Mouse (Mus musculus): Measurements from ENCODE around the gene Zfp101. TPM values are rescaled to one million over a fixed set of nuclear protein-coding genes. Genes with fewer than 3 reads are reported as not detected.

The Zfp101 gene
- total RNA-seq (2021), result 10 to 100 TPM; 10.3 to 17.7 TPM
- long read RNA-seq, experiment 1, partial matches to known transcripts, result 0 of 5 reads
- long read RNA-seq, experiment 1, other reads (novel, unspliced or antisense), result 2 of 5 reads
- long read RNA-seq, experiment 2, partial matches to known transcripts, result 0 of 4 reads
- long read RNA-seq, experiment 2, other reads (novel, unspliced or antisense), result 1 of 4 reads

- TF ChIP-seq CTCF (conservative IDR thresholded peaks at IDR 0.05), result no peak
- Histone ChIP-seq H3K27ac (peak within 1 kb of the TSS; percentile 78), H3K4me3 (peak within 1 kb of the TSS; percentile 82)
- DNase-seq (ENCODE audit: low spot score in 2 of 2), result peak; percentile 89 to 94
These were observed at the start of gene Zfp101 for GRCm38 (mm10) chr17:33394182-33395034. Zfp101 (minus strand) TSS chr17:33394641.

DNA sequence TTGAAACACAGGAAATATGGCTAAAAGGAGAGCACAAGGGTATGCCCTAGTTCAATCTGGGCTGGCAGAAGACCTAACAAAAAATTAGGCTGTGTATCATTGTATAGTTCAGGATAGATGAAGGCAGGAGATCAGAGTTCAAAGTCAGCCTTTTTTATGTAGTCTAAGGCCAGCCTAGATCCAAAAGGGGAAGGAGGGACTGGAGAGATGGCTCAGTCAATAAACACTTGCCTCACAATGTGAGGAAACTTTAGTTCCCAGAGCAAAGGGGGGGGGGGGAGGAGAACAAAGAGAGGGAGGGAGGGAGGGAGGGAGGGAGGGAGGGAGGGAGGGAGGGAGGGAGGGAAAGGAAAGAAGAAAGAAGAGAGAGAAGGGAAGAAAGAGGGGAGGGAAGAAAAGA is 46.7 kb upstream of the Zfp101 start:
- H3K27ac ChIP-seq, result no peak overlapping the region
- TF ChIP-seq CTCF (conservative IDR thresholded peaks at IDR 0.05), result no peak
- no peak overlapping the region for H3K4me3 ChIP-seq
- no peak for DNase-seq (ENCODE audit: low spot score in 2 of 2)

- H3K27ac ChIP-seq, result no peak overlapping the region
- no peak for TF ChIP-seq CTCF (conservative IDR thresholded peaks at IDR 0.05)
- no peak for DNase-seq (ENCODE audit: low spot score in 2 of 2)
- no peak overlapping the region for H3K4me3 ChIP-seq
These were observed 45.5 kb upstream of the Zfp101 start for GRCm38 (mm10) chr17:33439922-33440321.

GRCm38 (mm10) chr17:33439148-33439547 is 44.7 kb upstream of the Zfp101 start:
- peak; percentile 49 to 85 for DNase-seq (ENCODE audit: low spot score in 2 of 2)
- no peak overlapping the region for H3K27ac ChIP-seq
- peak; percentile 91 for TF ChIP-seq CTCF (conservative IDR thresholded peaks at IDR 0.05)

DNA sequence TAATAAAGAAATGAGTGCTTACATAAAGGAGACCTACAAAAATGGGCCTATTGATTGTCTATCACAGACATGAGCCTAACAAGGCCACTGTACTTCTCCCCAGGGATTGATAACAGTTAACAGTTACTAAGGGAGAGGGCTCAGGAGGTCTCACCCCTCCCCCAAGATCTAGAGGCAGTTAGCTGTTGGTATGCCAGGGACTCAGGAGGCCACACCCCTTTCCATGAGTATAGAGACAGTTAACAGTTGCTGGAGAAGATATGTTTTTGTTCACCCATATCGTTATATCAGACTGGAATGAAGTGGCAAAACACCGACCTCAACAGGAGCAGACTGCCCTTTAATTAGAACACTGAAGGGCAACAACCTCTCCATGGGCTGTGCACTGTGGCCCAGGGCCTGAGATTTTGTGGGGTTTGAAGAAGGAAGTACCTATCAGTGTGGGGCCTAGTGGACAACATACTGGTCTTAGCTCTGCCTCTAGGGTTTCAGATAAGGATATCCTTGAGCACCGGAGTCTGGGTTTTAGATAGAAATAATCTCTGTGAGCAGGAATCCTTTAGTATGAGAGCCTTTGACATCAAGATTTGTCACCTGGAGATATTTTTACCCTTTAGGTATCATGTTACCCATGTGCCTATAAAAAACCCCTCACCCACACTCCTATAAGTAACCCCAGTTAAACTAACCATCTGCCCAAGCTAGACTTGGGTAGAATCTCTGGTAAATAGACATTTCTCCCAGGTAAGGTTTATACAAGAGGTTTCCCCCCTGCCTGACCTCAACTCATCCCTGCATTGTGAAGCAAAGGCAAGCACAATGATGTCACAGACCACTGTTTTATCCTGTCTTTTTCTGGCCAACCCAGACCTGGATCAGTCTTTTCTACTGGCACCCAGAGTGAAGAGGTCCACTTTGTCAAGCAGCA is 37.8 kb upstream of the Zfp101 start, which contains the start of gene Actl9:
Gene Actl9, plus strand, starts transcription at position 878 of the 928 bp plus-strand sequence.
- Histone ChIP-seq H3K27ac (no peak within 1 kb of the TSS), H3K4me3 (no peak within 1 kb of the TSS)
- no peak for TF ChIP-seq CTCF (conservative IDR thresholded peaks at IDR 0.05)
- no peak for DNase-seq (ENCODE audit: low spot score in 2 of 2)

More at GRCm38 (mm10) chr17:33439148-33439547, 44.7 kb upstream of the Zfp101 start:
- no peak overlapping the region for H3K4me3 ChIP-seq

DNA sequence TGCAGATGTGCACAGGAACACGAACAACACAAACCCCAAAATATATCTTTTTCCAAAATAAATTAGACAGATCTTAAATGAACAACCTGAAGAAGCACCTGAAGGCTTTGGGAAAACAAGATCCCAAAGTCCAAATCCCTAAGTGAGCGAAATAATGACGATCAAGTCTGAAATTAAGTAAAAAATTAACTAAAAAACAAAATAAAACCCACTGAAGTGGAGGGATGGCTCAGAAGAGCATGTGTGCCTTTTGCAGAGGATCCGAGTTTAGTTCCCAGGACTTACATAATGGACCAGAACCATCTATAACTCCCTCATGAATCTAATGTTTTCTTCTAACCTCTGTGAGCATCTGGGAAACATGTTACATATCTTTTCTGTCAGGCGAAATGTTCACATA is 2.2 kb downstream of the Zfp101 start:
- TF ChIP-seq CTCF (conservative IDR thresholded peaks at IDR 0.05), result no peak
- no peak for DNase-seq (ENCODE audit: low spot score in 2 of 2)
- H3K4me3 ChIP-seq, result no peak overlapping the region

GRCm38 (mm10) chr17:33385705-33386104 is 8.7 kb downstream of the Zfp101 start:
- TF ChIP-seq CTCF (conservative IDR thresholded peaks at IDR 0.05), result no peak
- no peak overlapping the region for H3K4me3 ChIP-seq
- no peak for DNase-seq (ENCODE audit: low spot score in 2 of 2)
- H3K27ac ChIP-seq, result no peak overlapping the region

More for the DNA sequence above, 2.2 kb downstream of the Zfp101 start:
- no peak overlapping the region for H3K27ac ChIP-seq

DNA sequence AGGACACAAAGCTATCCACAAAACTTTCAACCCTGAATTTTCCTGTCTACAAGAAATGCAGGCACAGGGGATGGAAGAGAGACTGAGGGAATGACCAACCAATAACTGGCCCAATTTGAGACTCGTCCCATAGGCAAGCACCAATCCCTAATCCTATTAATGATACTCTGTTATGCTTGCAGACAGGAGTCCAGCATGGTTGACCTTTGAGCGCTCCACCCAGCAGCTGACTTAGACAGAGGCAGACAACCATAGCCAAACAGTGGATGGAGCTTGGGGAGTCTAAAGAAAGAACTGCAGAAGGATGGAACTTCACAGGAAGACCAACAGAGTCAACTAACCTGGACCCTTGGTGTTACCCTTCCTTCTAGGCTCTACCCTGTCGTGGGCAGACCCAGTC is 21.6 kb downstream of the Zfp101 start:
- DNase-seq (ENCODE audit: low spot score in 2 of 2), result no peak
- TF ChIP-seq CTCF (conservative IDR thresholded peaks at IDR 0.05), result no peak
- H3K4me3 ChIP-seq, result no peak overlapping the region
- H3K27ac ChIP-seq, result no peak overlapping the region

DNA sequence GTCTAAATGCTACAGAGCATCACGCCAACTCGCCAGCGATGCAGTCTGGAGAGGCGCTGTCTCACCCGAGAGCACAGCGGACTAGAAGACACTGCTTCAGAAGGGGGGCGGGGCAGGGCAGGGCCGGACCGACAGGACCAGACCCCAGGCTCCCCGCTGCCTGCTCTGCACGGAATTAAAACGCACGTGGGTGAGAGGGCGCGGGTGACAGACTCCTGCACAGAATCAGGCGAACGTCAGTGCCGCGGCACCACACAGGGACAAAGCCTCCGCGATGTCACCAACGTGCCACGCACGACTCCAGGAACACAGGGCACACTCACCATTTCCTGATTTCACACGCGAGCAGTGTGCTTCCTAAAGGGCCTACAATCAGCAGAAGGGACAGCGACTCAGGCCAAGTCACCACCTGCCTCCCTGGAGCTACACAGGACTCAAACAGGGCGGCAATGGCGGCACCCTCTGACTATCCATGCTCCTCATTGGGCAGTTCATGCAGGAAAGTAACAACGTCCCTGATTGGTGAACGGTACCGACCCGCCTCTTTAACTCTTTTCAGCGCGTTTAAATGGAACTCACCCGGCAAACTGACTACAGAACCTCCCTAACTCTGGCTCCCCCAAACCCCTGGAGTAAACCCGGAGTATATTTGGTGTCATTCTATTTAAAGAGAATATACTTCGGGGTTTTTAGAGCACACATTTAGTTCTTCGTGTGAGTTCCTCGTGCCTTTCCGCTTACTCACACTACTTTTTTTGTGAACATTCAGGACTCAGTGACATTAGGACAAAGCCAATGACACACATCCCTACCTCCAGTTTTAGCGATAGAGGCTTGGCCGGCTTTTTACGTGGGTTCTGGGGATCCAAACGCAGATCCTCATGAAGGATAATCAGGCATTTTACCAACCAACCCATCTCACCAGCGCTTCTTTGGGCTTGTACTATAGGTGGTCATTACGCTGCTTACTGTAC is 35.7 kb downstream of the Zfp101 start, which contains the start of gene Zfp81:
Gene Zfp81, minus strand, starts transcription at position 468 of the 974 bp plus-strand sequence.
- Histone ChIP-seq H3K4me3 (peak within 1 kb of the TSS; percentile 99), H3K27ac (peak within 1 kb of the TSS; percentile 84)
- peak; percentile 85 to 88 for DNase-seq (ENCODE audit: low spot score in 2 of 2)
- no peak for TF ChIP-seq CTCF (conservative IDR thresholded peaks at IDR 0.05)

DNA sequence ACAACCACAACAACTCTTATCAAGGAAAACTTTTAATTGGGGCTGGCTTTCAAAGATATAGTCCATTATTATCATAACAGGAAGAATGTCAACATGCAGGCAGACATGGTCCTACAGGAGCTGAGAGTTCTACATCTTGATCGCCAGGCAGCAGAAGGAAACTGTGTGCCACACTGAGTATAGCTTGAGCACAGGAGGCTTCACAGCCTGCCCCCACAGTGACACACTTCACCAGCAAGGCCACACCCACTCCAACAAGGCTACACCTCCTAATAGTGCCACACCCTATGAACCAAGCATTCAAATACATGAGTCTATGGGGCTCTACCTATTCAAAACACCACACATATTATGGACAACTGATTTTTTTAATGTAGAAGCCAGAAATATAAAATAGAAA is 41.5 kb downstream of the Zfp101 start:
- TF ChIP-seq CTCF (conservative IDR thresholded peaks at IDR 0.05), result no peak
- Histone ChIP-seq H3K4me3 (no peak overlapping the region), H3K27ac (no peak overlapping the region)
- no peak for DNase-seq (ENCODE audit: low spot score in 2 of 2)

Other genes starting within 250 kb of the Zfp101 start
- gene Olfr55, start 226.2 kb downstream of the Zfp101 start, total RNA-seq (2021), result not detected
- not detected for gene Olfr239, start 203.3 kb downstream of the Zfp101 start, total RNA-seq (2021)
- gene Olfr1564, start 173.0 kb downstream of the Zfp101 start, total RNA-seq (2021), result 1 to 10 TPM in 1 of 2 experiments, under 1 TPM in 1; 0.59 to 1.4 TPM
- gene Zfp955a, start 139.5 kb downstream of the Zfp101 start, total RNA-seq (2021), result 10 to 100 TPM; 12.4 to 14.5 TPM
- gene Olfr63, start 130.0 kb downstream of the Zfp101 start, total RNA-seq (2021), result not detected
- 10 to 100 TPM; 32.8 to 38.8 TPM for gene Zfp955b, start 105.1 kb downstream of the Zfp101 start, total RNA-seq (2021)
- 10 to 100 TPM; 22.2 to 22.3 TPM for gene Zfp81, start 35.8 kb downstream of the Zfp101 start, total RNA-seq (2021)
- gene Actl9, start 38.3 kb upstream of the Zfp101 start, total RNA-seq (2021), result under 1 TPM in 1 of 2 experiments, not detected in 1; 0.42 TPM
- gene Adamts10, start 129.6 kb upstream of the Zfp101 start, total RNA-seq (2021), result 10 to 100 TPM; 34.3 to 35.4 TPM
- gene Myo1f, start 161.1 kb upstream of the Zfp101 start, total RNA-seq (2021), result 1 to 10 TPM; 1.3 to 1.5 TPM
- gene Zfp414, start 234.4 kb upstream of the Zfp101 start, total RNA-seq (2021), result 10 to 100 TPM; 50.1 to 51.3 TPM
- under 1 TPM; 0.51 to 0.59 TPM for gene Pram1, start 243.4 kb upstream of the Zfp101 start, total RNA-seq (2021)